Mouse (Mus musculus): Measurements from ENCODE around the gene Gpr156.

DNA sequence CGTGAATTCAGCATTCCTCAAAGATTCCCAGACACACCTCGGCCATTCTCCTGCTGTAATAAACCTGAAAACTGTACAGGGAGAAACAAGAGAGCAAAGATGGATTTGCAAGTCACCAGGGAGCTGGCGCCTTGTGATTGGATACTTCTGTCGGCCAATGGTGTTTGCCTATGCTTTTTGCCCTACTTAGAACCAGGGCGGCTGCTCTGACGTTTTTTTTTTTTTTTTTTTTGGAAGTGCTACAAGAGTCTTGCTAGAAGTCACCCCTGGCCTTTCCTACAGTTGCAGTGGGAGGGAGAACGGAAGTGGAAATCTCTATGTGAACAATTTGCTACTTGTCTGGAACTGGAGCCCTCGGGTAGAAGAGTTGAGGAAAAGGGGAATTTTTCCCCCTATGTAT is 56.1 kb downstream of the Gpr156 start:
- TF ChIP-seq CTCF (IDR thresholded peaks at IDR 0.05; ENCODE audit: control insufficient read depth, insufficient read depth, low read length) = no peak
- TF ChIP-seq POLR2A (IDR thresholded peaks at IDR 0.05; ENCODE audit: borderline replicate concordance, control insufficient read depth, low read depth, low read length) = no peak

Measured in bone marrow, adult 2 months (tissue).